Mouse (Mus musculus): ENCODE results near the gene Gm5105. TPM values are rescaled to one million over a fixed set of nuclear protein-coding genes. Genes with fewer than 3 reads are reported as not detected.

Gm5105 gene
- polyA plus RNA-seq, 1 experiment from 2014 or later = not detected

DNA sequence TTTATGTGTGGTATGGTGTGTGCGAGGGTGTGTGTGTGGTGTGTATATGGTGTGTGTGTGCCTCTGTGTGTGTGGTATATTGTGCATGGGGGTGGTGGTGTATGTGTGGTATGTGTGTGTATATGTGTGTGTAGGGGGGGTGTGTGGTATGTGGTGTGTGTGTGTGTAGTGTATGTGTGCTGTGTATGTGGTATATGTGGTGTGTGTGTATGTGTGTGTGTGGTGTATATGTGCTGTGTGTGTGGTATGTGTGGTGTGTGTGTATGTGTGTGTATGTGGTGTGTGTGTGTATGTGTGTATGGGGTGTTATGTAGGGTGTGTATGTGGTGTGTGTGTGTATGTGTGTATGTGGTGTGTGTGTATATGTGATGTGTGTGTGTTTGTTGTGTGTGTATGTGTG, 7.0 kb upstream of the Gm5105 start:
- no peaks in the 10 kb centered on the region for H3K27me3 ChIP-seq (replicated peaks; ENCODE audit: control insufficient read depth, insufficient read depth, low read length)
- no peak for ATAC-seq
- no peak for DNase-seq (ENCODE audit: low spot score)

GRCm38 (mm10) chr3:138071476-138072073, 4.4 kb upstream of the Gm5105 start:
- Histone ChIP-seq H3K4me3 (ENCODE audit: low read depth, low read length) (no peak overlapping the region), H3K9ac (ENCODE audit: low read length) (no peak overlapping the region), H3K4me2 (ENCODE audit: low read length) (no peak overlapping the region), H3K27ac (ENCODE audit: low read depth, low read length) (no peak overlapping the region), H3K4me1 (ENCODE audit: control insufficient read depth, insufficient read depth, low read length) (peaks cover 3% of the 10 kb centered on the region), H3K36me3 (ENCODE audit: control insufficient read depth, insufficient read depth, low read length) (no peaks in the 10 kb centered on the region), H3K27me3 (replicated peaks; ENCODE audit: control insufficient read depth, insufficient read depth, low read length) (no peaks in the 10 kb centered on the region), H3K9me3 (replicated peaks; ENCODE audit: control insufficient read depth, low read length) (no peaks in the 10 kb centered on the region)
- DNase-seq (ENCODE audit: low spot score) = no peak
- ATAC-seq = no peak
- 85% methylated on average over 10 of the region's 10 CpGs for WGBS

More for the DNA sequence above, 7.0 kb upstream of the Gm5105 start:
- 100% methylated on average over 1 of the region's 1 CpGs for WGBS
- Histone ChIP-seq H3K36me3 (ENCODE audit: control insufficient read depth, insufficient read depth, low read length) (no peaks in the 10 kb centered on the region), H3K9me3 (replicated peaks; ENCODE audit: control insufficient read depth, low read length) (no peaks in the 10 kb centered on the region), H3K4me1 (ENCODE audit: control insufficient read depth, insufficient read depth, low read length) (no peaks in the 10 kb centered on the region), H3K27ac (ENCODE audit: low read depth, low read length) (no peak overlapping the region), H3K9ac (ENCODE audit: low read length) (no peak overlapping the region), H3K4me2 (ENCODE audit: low read length) (no peak overlapping the region), H3K4me3 (ENCODE audit: low read depth, low read length) (no peak overlapping the region)

DNA sequence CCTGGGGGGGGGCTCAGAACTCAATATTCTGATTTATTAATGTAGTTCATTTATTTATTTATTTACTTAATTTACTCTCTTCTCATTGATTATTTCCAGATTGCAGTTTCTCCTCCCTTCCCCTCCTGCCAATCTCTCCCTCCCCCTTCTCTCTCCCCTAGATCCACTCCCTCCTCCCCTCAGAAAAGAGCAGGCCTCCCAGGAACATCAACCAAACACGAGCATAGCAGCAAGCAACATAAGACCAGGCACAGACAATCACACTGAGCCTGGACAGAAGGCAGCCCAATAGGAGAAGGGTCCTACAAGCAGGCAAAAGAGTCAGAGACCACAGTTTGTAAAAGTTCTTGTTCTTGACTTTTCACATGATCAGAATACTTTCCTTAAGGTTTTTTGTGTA, 3.8 kb upstream of the Gm5105 start:
- peaks cover 4% of the 10 kb centered on the region for H3K4me1 ChIP-seq (ENCODE audit: control insufficient read depth, insufficient read depth, low read length)
- no peaks in the 10 kb centered on the region for H3K9me3 ChIP-seq (replicated peaks; ENCODE audit: control insufficient read depth, low read length)
- WGBS = 8% methylated on average over 1 of the region's 1 CpGs
- no peaks in the 10 kb centered on the region for H3K27me3 ChIP-seq (replicated peaks; ENCODE audit: control insufficient read depth, insufficient read depth, low read length)
- DNase-seq (ENCODE audit: low spot score) = no peak
- H3K9ac ChIP-seq (ENCODE audit: low read length) = no peak overlapping the region
- no peak overlapping the region for H3K27ac ChIP-seq (ENCODE audit: low read depth, low read length)
- H3K4me2 ChIP-seq (ENCODE audit: low read length) = no peak overlapping the region
- H3K4me3 ChIP-seq (ENCODE audit: low read depth, low read length) = no peak overlapping the region
- no peaks in the 10 kb centered on the region for H3K36me3 ChIP-seq (ENCODE audit: control insufficient read depth, insufficient read depth, low read length)
- no peak for ATAC-seq

GRCm38 (mm10) chr3:138069756-138070511, 2.7 kb upstream of the Gm5105 start:
- no peak for ATAC-seq
- no peak overlapping the region for H3K4me2 ChIP-seq (ENCODE audit: low read length)
- H3K36me3 ChIP-seq (ENCODE audit: control insufficient read depth, insufficient read depth, low read length) = no peaks in the 10 kb centered on the region
- no peaks in the 10 kb centered on the region for H3K27me3 ChIP-seq (replicated peaks; ENCODE audit: control insufficient read depth, insufficient read depth, low read length)
- WGBS = 77% methylated on average over 18 of the region's 18 CpGs
- no peak overlapping the region for H3K27ac ChIP-seq (ENCODE audit: low read depth, low read length)
- no peak overlapping the region for H3K4me3 ChIP-seq (ENCODE audit: low read depth, low read length)
- H3K4me1 ChIP-seq (ENCODE audit: control insufficient read depth, insufficient read depth, low read length) = peaks cover 4% of the 10 kb centered on the region
- H3K9ac ChIP-seq (ENCODE audit: low read length) = no peak overlapping the region
- no peaks in the 10 kb centered on the region for H3K9me3 ChIP-seq (replicated peaks; ENCODE audit: control insufficient read depth, low read length)
- DNase-seq (ENCODE audit: low spot score) = no peak

- H3K9ac ChIP-seq (ENCODE audit: low read length) = no peak overlapping the region
- no peaks in the 10 kb centered on the region for H3K36me3 ChIP-seq (ENCODE audit: control insufficient read depth, insufficient read depth, low read length)
- no peaks in the 10 kb centered on the region for H3K9me3 ChIP-seq (replicated peaks; ENCODE audit: control insufficient read depth, low read length)
- DNase-seq (ENCODE audit: low spot score) (no peak), ATAC-seq (no peak)
- no peaks in the 10 kb centered on the region for H3K27me3 ChIP-seq (replicated peaks; ENCODE audit: control insufficient read depth, insufficient read depth, low read length)
- no peak overlapping the region for H3K4me3 ChIP-seq (ENCODE audit: low read depth, low read length)
- H3K4me2 ChIP-seq (ENCODE audit: low read length) = no peak overlapping the region
- H3K27ac ChIP-seq (ENCODE audit: low read depth, low read length) = no peak overlapping the region
- peaks cover 4% of the 10 kb centered on the region for H3K4me1 ChIP-seq (ENCODE audit: control insufficient read depth, insufficient read depth, low read length)
- 95% methylated on average over 12 of the region's 12 CpGs for WGBS
Measured at GRCm38 (mm10) chr3:138068103-138068502, 915 bp upstream of the Gm5105 start.

DNA sequence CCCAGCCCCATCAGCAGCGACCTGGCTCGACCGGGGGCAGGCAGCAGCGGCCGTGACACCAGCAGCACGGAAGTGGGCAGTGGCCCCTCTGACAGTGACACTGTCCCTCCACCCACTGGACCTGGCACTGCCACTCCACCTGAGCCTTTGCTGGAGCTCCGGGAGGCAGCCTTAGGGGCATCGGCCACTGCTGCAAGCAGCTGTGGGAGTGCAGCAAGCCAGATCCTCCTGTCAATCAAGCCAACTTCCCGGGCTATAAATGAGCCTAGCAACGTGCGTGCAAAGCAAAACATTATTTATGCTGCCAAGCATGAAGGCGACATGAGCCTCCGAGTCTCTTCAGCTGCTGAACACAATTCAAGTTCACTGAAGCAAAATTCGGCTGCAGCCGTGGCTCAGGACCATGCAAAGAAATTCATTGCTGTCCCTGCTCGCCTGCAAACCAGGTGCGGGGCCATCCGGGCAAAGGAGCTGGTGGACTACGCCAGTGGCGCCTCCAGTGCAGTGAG, 786 bp downstream of the Gm5105 start:
- H3K4me3 ChIP-seq (ENCODE audit: low read depth, low read length) = no peak overlapping the region
- no peak overlapping the region for H3K4me2 ChIP-seq (ENCODE audit: low read length)
- peak; percentile 73 for DNase-seq (ENCODE audit: low spot score)
- H3K27ac ChIP-seq (ENCODE audit: low read depth, low read length) = 0 out of 2 replicates have a peak overlapping the region, but pooled peaks have one; percentile 9
- H3K27me3 ChIP-seq (replicated peaks; ENCODE audit: control insufficient read depth, insufficient read depth, low read length) = no peaks in the 10 kb centered on the region
- H3K9ac ChIP-seq (ENCODE audit: low read length) = no peak overlapping the region
- 65% methylated on average over 20 of the region's 20 CpGs for WGBS
- H3K36me3 ChIP-seq (ENCODE audit: control insufficient read depth, insufficient read depth, low read length) = no peaks in the 10 kb centered on the region
- ATAC-seq = peak; percentile 62
- H3K4me1 ChIP-seq (ENCODE audit: control insufficient read depth, insufficient read depth, low read length) = peaks cover 4% of the 10 kb centered on the region
- no peaks in the 10 kb centered on the region for H3K9me3 ChIP-seq (replicated peaks; ENCODE audit: control insufficient read depth, low read length)

- Histone ChIP-seq H3K9me3 (replicated peaks; ENCODE audit: control insufficient read depth, low read length) (no peaks in the 10 kb centered on the region), H3K4me2 (ENCODE audit: low read length) (no peak overlapping the region), H3K27me3 (replicated peaks; ENCODE audit: control insufficient read depth, insufficient read depth, low read length) (no peaks in the 10 kb centered on the region), H3K4me3 (ENCODE audit: low read depth, low read length) (no peak overlapping the region), H3K4me1 (ENCODE audit: control insufficient read depth, insufficient read depth, low read length) (peaks cover 4% of the 10 kb centered on the region), H3K9ac (ENCODE audit: low read length) (no peak overlapping the region), H3K36me3 (ENCODE audit: control insufficient read depth, insufficient read depth, low read length) (no peaks in the 10 kb centered on the region), H3K27ac (ENCODE audit: low read depth, low read length) (no peak overlapping the region)
- DNase-seq (ENCODE audit: low spot score) = no peak
- ATAC-seq = 0 out of 2 replicates have a peak, but pooled peaks have one; percentile 3
- 90% methylated on average over 16 of the region's 16 CpGs for WGBS
Measured at GRCm38 (mm10) chr3:138065930-138066329, 1.3 kb downstream of the Gm5105 start.

- H3K4me1 ChIP-seq (ENCODE audit: control insufficient read depth, insufficient read depth, low read length) = peaks cover 4% of the 10 kb centered on the region
- ATAC-seq (0 out of 2 replicates have a peak, but pooled peaks have one; percentile 16), DNase-seq (ENCODE audit: low spot score) (peak; percentile 39)
- no peaks in the 10 kb centered on the region for H3K36me3 ChIP-seq (ENCODE audit: control insufficient read depth, insufficient read depth, low read length)
- 78% methylated on average over 33 of the region's 33 CpGs for WGBS
- H3K27me3 ChIP-seq (replicated peaks; ENCODE audit: control insufficient read depth, insufficient read depth, low read length) = no peaks in the 10 kb centered on the region
- no peak within 1 kb of the TSS for H3K4me3 ChIP-seq (ENCODE audit: low read depth, low read length)
- H3K27ac ChIP-seq (ENCODE audit: low read depth, low read length) = no peak within 1 kb of the TSS
- H3K4me2 ChIP-seq (ENCODE audit: low read length) = no peak within 1 kb of the TSS
- no peaks in the 10 kb centered on the region for H3K9me3 ChIP-seq (replicated peaks; ENCODE audit: control insufficient read depth, low read length)
- H3K9ac ChIP-seq (ENCODE audit: low read length) = no peak within 1 kb of the TSS
Measured at GRCm38 (mm10) chr3:138064732-138065645, 2.2 kb downstream of the Gm5105 start, which contains the start of gene 1110002E22Rik. TSS of gene 1110002E22Rik (plus strand) at chr3:138065052.

Measured in forebrain, embryonic 14.5 days (tissue).